Mouse (Mus musculus): ENCODE data around the gene Itga9.

- TF ChIP-seq POLR2A (IDR thresholded peaks at IDR 0.05; ENCODE audit: borderline replicate concordance, insufficient read depth, low read length) (no peak), CTCF (IDR thresholded peaks at IDR 0.05; ENCODE audit: borderline replicate concordance, insufficient read depth, low read depth, low read length) (no peak)
Measured at GRCm38 (mm10) chr9:118706176-118706975, 99.9 kb downstream of the Itga9 start.
